Mouse (Mus musculus) midbrain, embryonic 13.5 days (tissue): ENCODE measurements at regions not wholly inside any gene's neighbourhood (a gene's known extent, or its start where the extent isn't known, plus 50 kb on each side); places are given as distances from the start of the nearest gene placed in this dataset.

ENCODE experiments used
- ATAC-seq: fragments of 200-750 bp; cut with Nextera tagmentation; 2 replicates; pipeline ENCODE4 v1.8.0; 2017; ENCODE audit warnings: mild to moderate bottlenecking, moderate TSS enrichment, moderate library complexity
- H3K27ac ChIP-seq: fragments of 300-500 bp; sonication (generic); 2 replicates; pipeline ENCODE4 v1.5.1; 2015; ENCODE audit warnings: inconsistent platforms, mild to moderate bottlenecking, moderate library complexity
- H3K27me3 ChIP-seq: fragments of 300-500 bp; sonication (generic); 2 replicates; pipeline ENCODE4 v1.6.1; 2015; ENCODE audit warnings: mild to moderate bottlenecking, inconsistent platforms
- H3K36me3 ChIP-seq: fragments of 300-500 bp; sonication (generic); 2 replicates; pipeline ENCODE4 v1.6.1; 2015; ENCODE audit warnings: mild to moderate bottlenecking, inconsistent platforms
- H3K4me1 ChIP-seq: fragments of 300-500 bp; sonication (generic); replicated peaks from 2 replicates; pipeline ENCODE4 v1.6.1; 2015; ENCODE audit warnings: inconsistent platforms
- H3K4me2 ChIP-seq: fragments of 300-500 bp; sonication (generic); replicated peaks from 2 replicates; pipeline ENCODE4 v1.6.1; 2015; ENCODE audit warnings: moderate library complexity, mild to moderate bottlenecking, inconsistent platforms
- H3K4me3 ChIP-seq: fragments of 300-500 bp; sonication (generic); replicated peaks from 2 replicates; pipeline ENCODE4 v1.5.1; 2015; ENCODE audit warnings: mild to moderate bottlenecking, inconsistent platforms
- H3K9ac ChIP-seq: fragments of 300-500 bp; sonication (generic); replicated peaks from 2 replicates; pipeline ENCODE4 v1.6.1; 2015; ENCODE audit warnings: mild to moderate bottlenecking, inconsistent platforms
- H3K9me3 ChIP-seq: fragments of 300-500 bp; sonication (generic); 2 replicates; pipeline ENCODE4 v1.6.1; 2016; ENCODE audit warnings: mild to moderate bottlenecking, inconsistent platforms
- WGBS: fragments of 180-500 bp; shearing (Covaris S2); methylation state at CpG from one replicate; pipeline ENCODE4 v1.1.7; 2015; 5-methylcytosine and 5-hydroxymethylcytosine counted together

- Histone ChIP-seq H3K4me3 (no peak overlapping the region), H3K36me3 (no peaks in the 10 kb centered on the region), H3K9me3 (no peaks in the 10 kb centered on the region), H3K9ac (no peak overlapping the region), H3K27ac (no peak overlapping the region), H3K27me3 (no peaks in the 10 kb centered on the region), H3K4me2 (no peak overlapping the region), H3K4me1 (no peaks in the 10 kb centered on the region)
- 81% methylated on average over 4 of the region's 4 CpGs for WGBS
- no peak for ATAC-seq
Observed at GRCm38 (mm10) chr19:54925888-54926287, 201.2 kb downstream of the Gpam start.

- ATAC-seq: no peak
- Histone ChIP-seq H3K27ac (no peak overlapping the region), H3K9ac (no peak overlapping the region), H3K9me3 (no peaks in the 10 kb centered on the region), H3K4me3 (no peak overlapping the region), H3K36me3 (no peaks in the 10 kb centered on the region), H3K4me1 (no peaks in the 10 kb centered on the region), H3K27me3 (no peaks in the 10 kb centered on the region), H3K4me2 (no peak overlapping the region)
- 85% methylated on average over 6 of the region's 6 CpGs for WGBS
Observed at GRCm38 (mm10) chr19:54919597-54919996, 207.4 kb downstream of the Gpam start.

- Histone ChIP-seq H3K4me3 (no peak overlapping the region), H3K36me3 (no peaks in the 10 kb centered on the region), H3K9me3 (no peaks in the 10 kb centered on the region), H3K27me3 (no peaks in the 10 kb centered on the region), H3K4me1 (0 out of 2 replicates have a peak, but pooled peaks cover 3% of the 10 kb centered on the region), H3K27ac (no peak overlapping the region), H3K4me2 (no peak overlapping the region), H3K9ac (no peak overlapping the region)
- WGBS: 86% methylated on average over 5 of the region's 5 CpGs
- no peak for ATAC-seq
Observed at GRCm38 (mm10) chr19:54893622-54894021, 233.4 kb downstream of the Gpam start.

- Histone ChIP-seq H3K4me2 (no peak overlapping the region), H3K27me3 (no peaks in the 10 kb centered on the region), H3K4me3 (no peak overlapping the region), H3K27ac (no peak overlapping the region), H3K9ac (no peak overlapping the region), H3K9me3 (no peaks in the 10 kb centered on the region; the same call in 1 of the 2 replicates), H3K36me3 (no peaks in the 10 kb centered on the region), H3K4me1 (no peaks in the 10 kb centered on the region)
- WGBS: 70% methylated on average over 4 of the region's 4 CpGs
- ATAC-seq: no peak
Observed at GRCm38 (mm10) chr19:54867078-54867477, 260.0 kb downstream of the Gpam start.

GRCm38 (mm10) chr19:54855190-54855589, 271.8 kb downstream of the Gpam start:
- Histone ChIP-seq H3K4me3 (no peak overlapping the region), H3K9me3 (no peaks in the 10 kb centered on the region), H3K27ac (no peak overlapping the region), H3K36me3 (no peaks in the 10 kb centered on the region), H3K9ac (no peak overlapping the region), H3K4me1 (no peaks in the 10 kb centered on the region), H3K27me3 (no peaks in the 10 kb centered on the region), H3K4me2 (no peak overlapping the region)
- WGBS: 67% methylated on average over 2 of the region's 2 CpGs
- no peak for ATAC-seq

GRCm38 (mm10) chr19:54838231-54838630, 288.8 kb downstream of the Gpam start:
- ATAC-seq: no peak
- H3K9me3 ChIP-seq: no peaks in the 10 kb centered on the region
- no peak overlapping the region for H3K4me2 ChIP-seq
- H3K9ac ChIP-seq: no peak overlapping the region
- H3K27me3 ChIP-seq: no peaks in the 10 kb centered on the region
- H3K27ac ChIP-seq: no peak overlapping the region
- 94% methylated on average over 3 of the region's 3 CpGs for WGBS
- no peaks in the 10 kb centered on the region for H3K36me3 ChIP-seq
- H3K4me1 ChIP-seq: no peaks in the 10 kb centered on the region
- no peak overlapping the region for H3K4me3 ChIP-seq

- no peaks in the 10 kb centered on the region for H3K9me3 ChIP-seq
- H3K27me3 ChIP-seq: no peaks in the 10 kb centered on the region
- H3K36me3 ChIP-seq: no peaks in the 10 kb centered on the region
- H3K9ac ChIP-seq: no peak overlapping the region
- no peak for ATAC-seq
- WGBS: 92% methylated on average over 2 of the region's 2 CpGs
- H3K4me3 ChIP-seq: no peak overlapping the region
- no peak overlapping the region for H3K27ac ChIP-seq
- no peaks in the 10 kb centered on the region for H3K4me1 ChIP-seq
- H3K4me2 ChIP-seq: no peak overlapping the region
Observed at GRCm38 (mm10) chr19:54836451-54836850, 290.6 kb downstream of the Gpam start.

- Histone ChIP-seq H3K4me1 (peaks cover 3% of the 10 kb centered on the region; the same call in 1 of the 2 replicates), H3K9ac (no peak overlapping the region), H3K4me3 (no peak overlapping the region), H3K9me3 (no peaks in the 10 kb centered on the region), H3K27me3 (no peaks in the 10 kb centered on the region), H3K27ac (no peak overlapping the region), H3K4me2 (no peak overlapping the region), H3K36me3 (no peaks in the 10 kb centered on the region)
- WGBS: 63% methylated on average over 5 of the region's 5 CpGs
- no peak for ATAC-seq
Observed at GRCm38 (mm10) chr19:54822161-54822560, 304.9 kb downstream of the Gpam start.

- Histone ChIP-seq H3K4me3 (no peak overlapping the region), H3K36me3 (no peaks in the 10 kb centered on the region), H3K4me2 (no peak overlapping the region), H3K27me3 (no peaks in the 10 kb centered on the region), H3K4me1 (peaks cover 3% of the 10 kb centered on the region; the same call in 1 of the 2 replicates), H3K27ac (no peak overlapping the region), H3K9me3 (no peaks in the 10 kb centered on the region), H3K9ac (no peak overlapping the region)
- ATAC-seq: no peak
- WGBS: 88% methylated on average over 4 of the region's 4 CpGs
Observed at GRCm38 (mm10) chr19:54820587-54820986, 306.5 kb downstream of the Gpam start.

- Histone ChIP-seq H3K27me3 (no peaks in the 10 kb centered on the region), H3K9me3 (no peaks in the 10 kb centered on the region), H3K4me3 (no peak overlapping the region), H3K27ac (no peak overlapping the region), H3K4me1 (no peaks in the 10 kb centered on the region), H3K36me3 (no peaks in the 10 kb centered on the region), H3K4me2 (no peak overlapping the region), H3K9ac (no peak overlapping the region)
- 80% methylated on average over 8 of the region's 8 CpGs for WGBS
- ATAC-seq: no peak
Observed at GRCm38 (mm10) chr19:54801123-54801742, 325.8 kb downstream of the Gpam start.

- H3K36me3 ChIP-seq: no peaks in the 10 kb centered on the region
- no peak overlapping the region for H3K4me3 ChIP-seq
- H3K27ac ChIP-seq: no peak overlapping the region
- WGBS: 54% methylated on average over 3 of the region's 3 CpGs
- no peak overlapping the region for H3K9ac ChIP-seq
- H3K9me3 ChIP-seq: no peaks in the 10 kb centered on the region
- no peak overlapping the region for H3K4me2 ChIP-seq
- peaks cover 5% of the 10 kb centered on the region for H3K4me1 ChIP-seq
- ATAC-seq: no peak
- no peaks in the 10 kb centered on the region for H3K27me3 ChIP-seq
Observed at GRCm38 (mm10) chr19:54787171-54787570, 339.9 kb downstream of the Gpam start.

GRCm38 (mm10) chr19:54783729-54784128, 343.3 kb downstream of the Gpam start:
- Histone ChIP-seq H3K4me1 (peaks cover 5% of the 10 kb centered on the region), H3K27me3 (no peaks in the 10 kb centered on the region), H3K36me3 (no peaks in the 10 kb centered on the region), H3K9ac (no peak overlapping the region), H3K4me2 (no peak overlapping the region), H3K4me3 (no peak overlapping the region), H3K9me3 (no peaks in the 10 kb centered on the region), H3K27ac (no peak overlapping the region)
- WGBS: 86% methylated on average over 1 of the region's 1 CpGs
- no peak for ATAC-seq

- Histone ChIP-seq H3K4me2 (no peak overlapping the region), H3K4me1 (peaks cover 14% of the 10 kb centered on the region), H3K36me3 (no peaks in the 10 kb centered on the region), H3K27me3 (no peaks in the 10 kb centered on the region), H3K9ac (no peak overlapping the region), H3K27ac (no peak overlapping the region), H3K9me3 (no peaks in the 10 kb centered on the region), H3K4me3 (no peak overlapping the region)
- no peak for ATAC-seq
- WGBS: 86% methylated on average over 5 of the region's 5 CpGs
Observed at GRCm38 (mm10) chr19:54757761-54758160, 369.3 kb downstream of the Gpam start.
